Mouse (Mus musculus) liver, postnatal 0 days (tissue): ENCODE results near the gene Kctd3.

ENCODE experiments used
- CTCF ChIP-seq: sonication (generic); IDR thresholded peaks from 2 replicates; pipeline ENCODE4 v1.5.1; 2016; ENCODE audit warnings: antibody characterized with exemption, low read depth
- EP300 ChIP-seq: IDR thresholded peaks from 2 replicates; pipeline ENCODE4 v1.6.1; 2016; ENCODE audit warnings: antibody characterized with exemption, low read depth, mild to moderate bottlenecking

- TF ChIP-seq CTCF (no peak), EP300 (no peak)
These were observed 60.8 kb downstream of the Kctd3 start for GRCm38 (mm10) chr1:188946849-188947248.
